ENCODE assay signal across 7 mouse cellular contexts in the genomic region with DNA sequence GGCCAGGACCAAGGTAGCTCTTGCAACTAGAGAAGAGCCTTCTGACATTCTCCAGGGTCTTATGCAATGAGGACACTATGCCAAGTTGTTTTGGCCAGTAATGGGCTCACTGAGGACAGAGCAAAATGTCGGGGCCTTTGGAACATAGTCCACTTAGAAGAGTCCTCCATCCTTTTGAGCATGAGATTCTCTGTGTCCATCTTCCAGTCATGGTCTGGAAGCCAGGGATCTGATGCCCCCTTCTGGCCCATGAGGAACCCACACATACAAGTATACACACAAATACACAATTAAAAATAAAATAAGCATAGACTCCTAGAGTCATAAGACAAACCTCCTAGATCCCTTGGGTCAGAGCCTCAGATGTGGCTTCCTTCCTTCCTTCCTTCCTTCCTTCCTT. TPM values are rescaled to one million over a fixed set of nuclear protein-coding genes. Genes with fewer than 3 reads are reported as not detected.
DNase-seq lines count a peak whose midpoint lies in the region; TF ChIP-seq lines count a peak whose summit lies in the region.

No protein-coding gene starts in this region.

- intact Hi-C loops in left cerebral cortex, postnatal 4 days (cut with DNase I) = no loop called here

- H3K4me1 ChIP-seq in MEL (ENCODE audit: control insufficient read depth in 1 of 2, insufficient read depth in 2 of 2, low read length in 2 of 2) = no peaks in the 10 kb centered on the region

- DNase-seq in left cerebral cortex, postnatal 4 days = peak; percentile 40
- DNase-seq in left cerebral cortex, adult 18-20 months (ENCODE audit: low spot score in 2 of 2) = no peak
- DNase-seq in MEL (ENCODE audit: low read depth, low spot score) = peak; percentile 35
- DNase-seq in cerebellum, adult 11-12 months = peak; percentile 11
- DNase-seq in kidney, postnatal 36 days = peak; percentile 30 to 69
- no peak for DNase-seq in yolk sac, embryonic 10.5 days (ENCODE audit: low spot score)
- no peak for DNase-seq in left cerebral cortex, adult 9 months (ENCODE audit: low spot score in 2 of 2)

- TF ChIP-seq CTCF in MEL (IDR thresholded peaks at IDR 0.05 in 2 of 3, conservative IDR thresholded peaks at IDR 0.05 in 1 of 3; ENCODE audit: control insufficient read depth in 1 of 3, insufficient read depth in 1 of 3, low read depth in 2 of 3, low read length in 3 of 3, poor library complexity in 1 of 3, severe bottlenecking in 1 of 3) = peak; percentile 34 to 65 (median 50)

- TF ChIP-seq POLR2A in MEL (IDR thresholded peaks at IDR 0.05; ENCODE audit: control insufficient read depth in 1 of 2, insufficient read depth in 1 of 2, low read depth in 1 of 2, low read length in 2 of 2, poor library complexity in 1 of 2) = no peak

- no peak for TF ChIP-seq EP300 in MEL (IDR thresholded peaks at IDR 0.05; ENCODE audit: low read depth in 1 of 2, low read length in 2 of 2)

- no peaks in the 10 kb centered on the region for H3K9me3 ChIP-seq in MEL (replicated peaks; ENCODE audit: insufficient read depth, low read length)

- peak; percentile 66 for TF ChIP-seq RAD21 in MEL (IDR thresholded peaks at IDR 0.05; ENCODE audit: low read depth, low read length)

- peaks cover 0 to 1% of the 10 kb centered on the region in 2 experiments; a peak in 1 of 4 replicates for H3K27me3 ChIP-seq in MEL (ENCODE audit: control insufficient read depth in 1 of 2, insufficient read depth in 2 of 2, low read length in 2 of 2)

- H3K9ac ChIP-seq in MEL (ENCODE audit: control insufficient read depth, low read depth, low read length, poor library complexity, severe bottlenecking) = no peak overlapping the region

- H3K79me2 ChIP-seq in MEL (ENCODE audit: control insufficient read depth, insufficient read depth, low read length, poor library complexity) = no peaks in the 10 kb centered on the region

- no peak overlapping the region for H3K27ac ChIP-seq in MEL (ENCODE audit: control insufficient read depth, low read depth, low read length)

- H3K4me3 ChIP-seq in MEL (ENCODE audit: control insufficient read depth in 1 of 2, insufficient read depth in 1 of 2, low read depth in 2 of 2, low read length in 2 of 2) = no peak overlapping the region

- H3K36me3 ChIP-seq in MEL (ENCODE audit: control insufficient read depth in 1 of 2, insufficient read depth in 2 of 2, low read length in 2 of 2) = no peaks in the 10 kb centered on the region

TF ChIP-seq in MEL, 35 proteins besides CTCF, POLR2A, EP300 and RAD21:
- TF ChIP-seq ZC3H11A (IDR thresholded peaks at IDR 0.05; ENCODE audit: low read depth, low read length) (peak; percentile 58), SMC3 (IDR thresholded peaks at IDR 0.05; ENCODE audit: low read depth, low read length) (peak; percentile 70), GABPA (IDR thresholded peaks at IDR 0.05; ENCODE audit: low read depth, low read length) (no peak), ZNF384 (IDR thresholded peaks at IDR 0.05; ENCODE audit: low read depth, low read length) (no peak), HCFC1 (IDR thresholded peaks at IDR 0.05; ENCODE audit: low read depth, low read length) (no peak), ZMIZ1 (IDR thresholded peaks at IDR 0.05; ENCODE audit: low read depth, low read length) (no peak), RCOR1 (IDR thresholded peaks at IDR 0.05; ENCODE audit: low read depth, low read length) (no peak), CHD1 (IDR thresholded peaks at IDR 0.05; ENCODE audit: low read depth, low read length) (no peak), SIN3A (IDR thresholded peaks at IDR 0.05; ENCODE audit: low read length) (no peak), GATA1 (IDR thresholded peaks at IDR 0.05; ENCODE audit: low read depth, low read length) (no peak), USF1 (IDR thresholded peaks at IDR 0.05; ENCODE audit: low read depth, low read length) (no peak)

RNA-seq across cellular contexts. Expression of gene Epb41l4b, which starts 38.3 kb away (rescaled TPM):
- 1 to 10 TPM; 6.3 to 8.4 TPM for total RNA-seq in left cerebral cortex, postnatal 4 days (2021)
- total RNA-seq in left cerebral cortex, adult 18-20 months (2021) = 10 to 100 TPM; 38.0 to 39.5 TPM
- total RNA-seq in MEL (2012; rRNA removed) = not detected in 2 replicates
- polyA plus RNA-seq in MEL (2012; ENCODE audit: insufficient read depth in 1 of 2, insufficient read length in 2 of 2, low read depth in 1 of 2, low replicate concordance in 2 of 2, missing spikeins in 1 of 2) = not detected

Comparison
In these comparisons a context has a peak if more than half of its experiments do, and no peak if none do; other contexts are left out.
1. DNase-seq: peak in left cerebral cortex, postnatal 4 days (single experiment), MEL (single experiment), cerebellum, adult 11-12 months (single experiment) and kidney, postnatal 36 days (2 of 2); none in left cerebral cortex, adult 18-20 months (0 of 2), yolk sac, embryonic 10.5 days (single experiment) and left cerebral cortex, adult 9 months (0 of 2).
2. RNA of gene Epb41l4b, which starts 38.3 kb away (total RNA-seq): 38.0 to 39.5 TPM in left cerebral cortex, adult 18-20 months; 6.3 to 8.4 TPM in left cerebral cortex, postnatal 4 days and not detected in MEL; every median in the first group is over 4 times any median in the second.